ENCODE assay signal across 12 mouse cellular contexts in genomic region chr1:38816306-38816705, GRCm38 (mm10). TPM values are rescaled to one million over a fixed set of nuclear protein-coding genes. Genes with fewer than 3 reads are reported as not detected.
DNase-seq lines count a peak whose midpoint lies in the region; ATAC-seq and TF ChIP-seq lines count a peak whose summit lies in the region.
"Had no signal": no experiment of that assay in that cellular context is flagged by ENCODE, and none has a peak within 500 bp of the region (broad histone marks: within the 10 kb centered on the region; RNA-seq: fewer than 3 reads in every experiment).

No protein-coding gene starts in this region.

- H3K9ac ChIP-seq in hindbrain, embryonic 11.5 days (ENCODE audit: low read depth, low read length) = no peak overlapping the region
- H3K9ac ChIP-seq in hindbrain, embryonic 13.5 days = no peak overlapping the region; the same call in 1 of the 2 replicates
- H3K9ac ChIP-seq in midbrain, postnatal 0 days (replicated peaks; ENCODE audit: low read length, poor library complexity, severe bottlenecking) = no peak overlapping the region; the same call in 1 of the 2 replicates
- H3K9ac ChIP-seq: heart, embryonic 12.5 days; liver, embryonic 13.5 days had no signal

- H3K9me3 ChIP-seq in hindbrain, embryonic 11.5 days (ENCODE audit: control insufficient read depth, low read length) = no peaks in the 10 kb centered on the region
- no peaks in the 10 kb centered on the region for H3K9me3 ChIP-seq in hindbrain, embryonic 10.5 days
- H3K9me3 ChIP-seq in hindbrain, embryonic 13.5 days = no peaks in the 10 kb centered on the region
- no peaks in the 10 kb centered on the region for H3K9me3 ChIP-seq in midbrain, postnatal 0 days (ENCODE audit: low read length)
- H3K9me3 ChIP-seq: heart, embryonic 12.5 days; liver, embryonic 13.5 days had no signal

- no peak overlapping the region for H3K4me2 ChIP-seq in hindbrain, embryonic 11.5 days (replicated peaks; ENCODE audit: low read depth, low read length)
- no peak overlapping the region for H3K4me2 ChIP-seq in hindbrain, embryonic 13.5 days
- no peak overlapping the region for H3K4me2 ChIP-seq in midbrain, postnatal 0 days (ENCODE audit: low read depth, low read length, poor library complexity, severe bottlenecking)
- H3K4me2 ChIP-seq: heart, embryonic 12.5 days; liver, embryonic 13.5 days had no signal

- 78% methylated on average over 4 of the region's 4 CpGs for WGBS in hindbrain, embryonic 11.5 days
- WGBS in hindbrain, embryonic 10.5 days = 80% methylated on average over 4 of the region's 4 CpGs
- WGBS in hindbrain, embryonic 13.5 days = 61% methylated on average over 4 of the region's 4 CpGs
- 41% methylated on average over 4 of the region's 4 CpGs for WGBS in midbrain, postnatal 0 days

- DNase-seq in adrenal gland, postnatal 10 days = peak; percentile 22
- no peak for DNase-seq in adrenal gland, adult (ENCODE audit: inconsistent age in 2 of 2, low spot score in 1 of 2)
- DNase-seq in hindbrain, embryonic 11.5 days (ENCODE audit: low spot score) = no peak
- DNase-seq in hindbrain, embryonic 10.5 days (ENCODE audit: low spot score) = no peak
- DNase-seq in midbrain, postnatal 0 days (ENCODE audit: low spot score) = peak; percentile 57
- DNase-seq: gastrocnemius, adult 2 months; liver, embryonic 13.5 days had no signal

- 0 out of 2 replicates have a peak overlapping the region, but pooled peaks have one; percentile 24 for H3K27ac ChIP-seq in hindbrain, embryonic 11.5 days (ENCODE audit: low read depth, low read length)
- no peak overlapping the region for H3K27ac ChIP-seq in hindbrain, embryonic 10.5 days
- H3K27ac ChIP-seq in hindbrain, embryonic 13.5 days = peak overlapping the region; percentile 14; the same call in 1 of the 2 replicates
- peak overlapping the region; percentile 32; the same call in 1 of the 2 replicates for H3K27ac ChIP-seq in midbrain, postnatal 0 days (ENCODE audit: low read depth, low read length)
- H3K27ac ChIP-seq: gastrocnemius, adult 2 months; liver, embryonic 13.5 days had no signal

- no peaks in the 10 kb centered on the region for H3K36me3 ChIP-seq in hindbrain, embryonic 11.5 days (ENCODE audit: control insufficient read depth, insufficient read depth, low read length)
- peaks cover 34% of the 10 kb centered on the region for H3K36me3 ChIP-seq in hindbrain, embryonic 10.5 days
- H3K36me3 ChIP-seq in hindbrain, embryonic 13.5 days = peaks cover 49% of the 10 kb centered on the region
- peaks cover 26% of the 10 kb centered on the region for H3K36me3 ChIP-seq in midbrain, postnatal 0 days (ENCODE audit: insufficient read depth, low read length)
- H3K36me3 ChIP-seq: liver, embryonic 13.5 days had no signal

- no peak for ATAC-seq in hindbrain, embryonic 11.5 days (ENCODE audit: low FRiP score)
- ATAC-seq in hindbrain, embryonic 13.5 days (ENCODE audit: low FRiP score) = no peak
- no peak for ATAC-seq in midbrain, postnatal 0 days (ENCODE audit: low FRiP score)
- no peak for ATAC-seq in erythroblast, adult 5-6 weeks (replicated peaks; ENCODE audit: low FRiP score, poor library complexity, severe bottlenecking)
- ATAC-seq in inflammation-experienced regulatory T-cells, adult 6 months = no peak

- H3K27me3 ChIP-seq in hindbrain, embryonic 11.5 days (ENCODE audit: control insufficient read depth, insufficient read depth, low read length) = no peaks in the 10 kb centered on the region
- no peaks in the 10 kb centered on the region for H3K27me3 ChIP-seq in hindbrain, embryonic 10.5 days (ENCODE audit: insufficient read depth, poor library complexity, severe bottlenecking)
- no peaks in the 10 kb centered on the region for H3K27me3 ChIP-seq in hindbrain, embryonic 13.5 days
- no peaks in the 10 kb centered on the region for H3K27me3 ChIP-seq in midbrain, postnatal 0 days (ENCODE audit: insufficient read depth, low read length)
- H3K27me3 ChIP-seq: heart, embryonic 12.5 days; liver, embryonic 13.5 days had no signal

- no peaks in the 10 kb centered on the region for H3K4me1 ChIP-seq in hindbrain, embryonic 11.5 days (replicated peaks; ENCODE audit: control insufficient read depth, insufficient read depth, low read length)
- 0 out of 2 replicates have a peak, but pooled peaks cover 3% of the 10 kb centered on the region for H3K4me1 ChIP-seq in hindbrain, embryonic 10.5 days (replicated peaks)
- peaks cover 19% of the 10 kb centered on the region for H3K4me1 ChIP-seq in hindbrain, embryonic 13.5 days (replicated peaks)
- H3K4me1 ChIP-seq in midbrain, postnatal 0 days (ENCODE audit: insufficient read depth, low read length) = no peaks in the 10 kb centered on the region
- H3K4me1 ChIP-seq: liver, embryonic 13.5 days had no signal

- TF ChIP-seq CTCF in midbrain, postnatal 0 days (IDR thresholded peaks at IDR 0.05) = no peak

- no peak overlapping the region for H3K4me3 ChIP-seq in hindbrain, embryonic 11.5 days (ENCODE audit: low read depth, low read length)
- H3K4me3 ChIP-seq in hindbrain, embryonic 10.5 days = no peak overlapping the region
- no peak overlapping the region for H3K4me3 ChIP-seq in hindbrain, embryonic 13.5 days
- H3K4me3 ChIP-seq in midbrain, postnatal 0 days (ENCODE audit: low read depth, low read length) = no peak overlapping the region
- H3K4me3 ChIP-seq: erythroblast, embryonic 14.5 days; gastrocnemius, adult 2 months; heart, embryonic 12.5 days; liver, embryonic 13.5 days had no signal

RNA-seq across cellular contexts. Expression of gene Lonrf2, which starts 20.2 kb away (rescaled TPM):
- total RNA-seq in adrenal gland, postnatal 10 days (2021) = 1 to 10 TPM; 4.3 to 6.7 TPM
- 4.2 and 5.0 TPM in 2 replicates for polyA plus RNA-seq in hindbrain, embryonic 11.5 days (2014; fragmentation: Nextera tagmentation; extraction: Ambion mirVana)
- polyA plus RNA-seq in hindbrain, embryonic 10.5 days (2016; fragmentation: Nextera tagmentation; extraction: Ambion mirVana) = 1.9 TPM in 2 replicates
- 14.7 and 16.1 TPM in 2 replicates for polyA plus RNA-seq in hindbrain, embryonic 13.5 days (2015; fragmentation: Nextera tagmentation; extraction: Ambion mirVana)
- total RNA-seq in midbrain, postnatal 0 days (2014; rRNA removed) = 155 and 183 TPM in 2 replicates
- polyA plus RNA-seq in midbrain, postnatal 0 days (2015; fragmentation: Nextera tagmentation; extraction: Ambion mirVana) = 24.2 and 28.8 TPM in 2 replicates
- 0.42 and 0.77 TPM in 2 replicates for total RNA-seq in erythroblast, adult 5-6 weeks (2015; ENCODE audit: low replicate concordance)
- 0.14 and 0.17 TPM in 2 replicates for total RNA-seq in erythroblast, adult 5-6 weeks (2017; ENCODE audit: low replicate concordance)
- not detected for polyA plus RNA-seq in inflammation-experienced regulatory T-cells, adult 6 months (2017; shearing (Covaris generic))
- polyA plus RNA-seq: erythroblast, embryonic 14.5 days had no signal

Comparison
In these comparisons a context has a peak if more than half of its experiments do, and no peak if none do; other contexts are left out.
1. DNase-seq: peak in adrenal gland, postnatal 10 days (single experiment) and midbrain, postnatal 0 days (single experiment); none in adrenal gland, adult (0 of 2), hindbrain, embryonic 11.5 days (single experiment) and hindbrain, embryonic 10.5 days (single experiment).